ENCODE assay signal across 11 mouse cellular contexts in genomic region chr10:75429522-75430146, GRCm38 (mm10). TPM values are rescaled to one million over a fixed set of nuclear protein-coding genes. Genes with fewer than 3 reads are reported as not detected.
DNase-seq lines count a peak whose midpoint lies in the region; ATAC-seq lines count a peak whose summit lies in the region.
"Had no signal": no experiment of that assay in that cellular context is flagged by ENCODE, and none has a peak within 500 bp of the region (broad histone marks: within the 10 kb centered on the region; RNA-seq: fewer than 3 reads in every experiment).

No protein-coding gene starts in this region.

- no peaks in the 10 kb centered on the region for H3K27me3 ChIP-seq in intestine, embryonic 16.5 days (replicated peaks; ENCODE audit: control insufficient read depth, insufficient read depth, low read length)
- H3K27me3 ChIP-seq: limb, embryonic 15.5 days; neural tube, embryonic 13.5 days had no signal

- DNase-seq in heart, adult 11 months: peak; percentile 81
- no peak for DNase-seq in heart, postnatal 4 days
- DNase-seq in B cell, adult 2 months: peak; percentile 68 to 71
- peak; percentile 25 to 45 for DNase-seq in monocyte, adult 2 months (ENCODE audit: low read depth in 1 of 2, low spot score in 2 of 2)
- no peak for DNase-seq in gastrocnemius, adult 8-10 months (ENCODE audit: low spot score in 2 of 2)
- no peak for DNase-seq in heart, postnatal 25 days (ENCODE audit: low spot score)
- DNase-seq in left cerebral cortex, postnatal 10 days (ENCODE audit: extremely low spot score in 1 of 2, low spot score in 2 of 2): no peak

- 0 out of 2 replicates have a peak, but pooled peaks cover 9% of the 10 kb centered on the region for H3K4me1 ChIP-seq in intestine, embryonic 16.5 days (ENCODE audit: control insufficient read depth, insufficient read depth, low read length)
- H3K4me1 ChIP-seq: limb, embryonic 15.5 days; neural tube, embryonic 13.5 days had no signal

- peak overlapping the region; percentile 50 for H3K4me2 ChIP-seq in intestine, embryonic 16.5 days (ENCODE audit: low read depth, low read length)
- H3K4me2 ChIP-seq: limb, embryonic 15.5 days; neural tube, embryonic 13.5 days had no signal

- H3K36me3 ChIP-seq in intestine, embryonic 16.5 days (ENCODE audit: control insufficient read depth, insufficient read depth, low read length): no peaks in the 10 kb centered on the region
- H3K36me3 ChIP-seq: limb, embryonic 15.5 days; neural tube, embryonic 13.5 days had no signal

- ATAC-seq in intestine, embryonic 16.5 days: peak; percentile 53
- ATAC-seq: CD4-positive, CD25-positive, alpha-beta regulatory T cell, adult 4 months had no signal

- WGBS in intestine, embryonic 16.5 days: 84% methylated on average over 7 of the region's 7 CpGs

- intact Hi-C loops in heart, postnatal 25 days (cut with DNase I): no loop called here
- intact Hi-C loops in left cerebral cortex, postnatal 10 days (cut with DNase I): no loop called here

- H3K9ac ChIP-seq in intestine, embryonic 16.5 days (ENCODE audit: low read depth, low read length): 0 out of 2 replicates have a peak overlapping the region, but pooled peaks have one; percentile 46
- H3K9ac ChIP-seq: limb, embryonic 15.5 days; neural tube, embryonic 13.5 days had no signal

- H3K4me3 ChIP-seq in intestine, embryonic 16.5 days (ENCODE audit: low read length): peak overlapping the region; percentile 29
- H3K4me3 ChIP-seq: limb, embryonic 15.5 days; neural tube, embryonic 13.5 days had no signal

- H3K9me3 ChIP-seq in intestine, embryonic 16.5 days (ENCODE audit: control insufficient read depth, low read length): peaks cover 6% of the 10 kb centered on the region; the same call in 1 of the 2 replicates
- H3K9me3 ChIP-seq: limb, embryonic 15.5 days had no signal

- H3K27ac ChIP-seq in intestine, embryonic 16.5 days (ENCODE audit: low read length): peak overlapping the region; percentile 83
- H3K27ac ChIP-seq: limb, embryonic 15.5 days; neural tube, embryonic 13.5 days had no signal

RNA-seq across cellular contexts. Expression of gene Upb1, which starts 28.7 kb away (rescaled TPM):
- total RNA-seq in heart, postnatal 4 days (2021): under 1 TPM; 0.54 to 0.60 TPM
- 0.98 and 1.8 TPM in 2 replicates for polyA plus RNA-seq in intestine, embryonic 16.5 days (2015; fragmentation: Nextera tagmentation; extraction: Ambion mirVana)
- total RNA-seq in gastrocnemius, adult 8-10 months (2022): under 1 TPM in 2 of 4 experiments, not detected in 2; 0.10 to 0.48 TPM
- under 1 TPM; 0.22 to 0.70 TPM for total RNA-seq in heart, postnatal 25 days (2021)
- total RNA-seq in left cerebral cortex, postnatal 10 days (2021): under 1 TPM; 0.32 to 0.51 TPM
- polyA plus RNA-seq: neural tube, embryonic 13.5 days had no signal

Comparison
In these comparisons a context has a peak if more than half of its experiments do, and no peak if none do; other contexts are left out.
1. DNase-seq: peak in heart, adult 11 months (single experiment), B cell, adult 2 months (2 of 2) and monocyte, adult 2 months (2 of 2); none in heart, postnatal 4 days (single experiment), gastrocnemius, adult 8-10 months (0 of 2), heart, postnatal 25 days (single experiment) and left cerebral cortex, postnatal 10 days (0 of 2).